Mouse (Mus musculus) spleen, embryonic (tissue): ENCODE results near the gene Olfr890.
"Not testable (repeated sequence)": the region's sequence is repeated elsewhere in the genome, so short reads cannot be mapped to it uniquely, and the experiment has no call there.

Experiments
- CTCF ChIA-PET: fragments of 350-600 bp; sonication (Branson Sonifier 250); formaldehyde crosslinking; loops from one replicate; lab custom pipeline; 2022; lab: Charles Lee

Gene Olfr890

DNA sequence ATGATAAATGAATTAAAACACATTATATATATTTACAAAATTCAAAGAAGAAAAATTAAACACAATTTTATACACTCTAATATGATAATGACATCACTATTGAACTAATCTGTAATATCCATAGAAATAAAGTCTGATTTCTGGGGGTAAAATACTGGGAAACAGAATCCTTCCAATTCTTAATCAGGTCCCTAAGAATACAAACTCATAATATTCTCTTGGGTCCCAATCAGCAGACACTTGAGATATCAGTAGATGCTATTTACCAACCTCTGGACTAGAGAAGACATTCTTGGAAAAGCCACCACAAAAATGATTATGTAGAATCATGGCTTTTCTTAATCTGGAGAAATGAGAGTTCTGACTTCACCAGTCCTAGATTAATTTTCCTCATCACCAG is at the start of gene Olfr890:
Gene Olfr890, plus strand, starts transcription at position 301 of the 400 bp plus-strand sequence.
- CTCF ChIA-PET: no interaction called here

GRCm38 (mm10) chr9:38107828-38108227 is 34.5 kb upstream of the Olfr890 start, which contains the start of gene Olfr888:
Gene Olfr888, plus strand, starts transcription at chr9:38108128.
- CTCF ChIA-PET: no interaction called here

DNA sequence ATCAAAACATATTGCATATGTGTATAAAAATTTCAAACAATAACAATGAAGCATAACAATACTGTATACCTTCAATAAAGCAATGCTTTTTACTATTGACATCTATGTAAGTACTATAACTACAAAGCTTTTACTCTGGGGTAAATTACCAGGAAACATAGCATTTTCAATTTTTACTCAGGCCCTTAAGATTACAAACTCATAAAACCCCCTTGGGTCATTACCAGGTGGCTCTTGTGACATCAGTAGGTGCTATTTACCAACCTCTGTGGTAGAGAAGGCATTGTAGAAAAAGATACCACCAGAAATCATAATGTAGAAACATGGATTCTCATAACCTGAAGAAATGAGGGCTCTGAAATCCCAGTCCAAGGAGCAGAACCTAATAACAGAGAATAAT is 27.4 kb upstream of the Olfr890 start, which contains the start of gene Olfr889:
Gene Olfr889, plus strand, starts transcription at position 301 of the 400 bp plus-strand sequence.
- CTCF ChIA-PET: no interaction called here

- CTCF ChIA-PET: not testable (repeated sequence)
Measured at GRCm38 (mm10) chr9:38168341-38168740, 26.0 kb downstream of the Olfr890 start.

DNA sequence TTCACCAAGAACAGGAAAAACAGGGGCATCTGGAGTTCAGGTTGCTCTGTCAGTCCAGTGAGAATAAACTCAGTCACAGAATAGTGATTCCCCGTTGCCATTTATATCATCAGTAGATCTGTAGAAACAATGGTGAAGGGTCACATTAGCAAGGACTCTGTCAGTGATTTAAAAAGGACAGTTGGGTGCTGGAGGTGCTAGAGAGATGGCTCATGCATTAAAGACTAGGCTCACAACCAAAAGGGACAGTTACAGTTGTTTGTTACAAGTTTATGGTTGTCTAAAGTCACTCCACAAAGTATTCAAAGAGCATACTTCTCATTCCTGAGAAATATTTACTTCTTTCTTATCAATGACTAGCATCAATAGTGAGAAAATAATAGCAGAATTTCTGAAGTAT is 38.4 kb downstream of the Olfr890 start, which contains the start of gene Olfr891:
Gene Olfr891, minus strand, starts transcription at position 101 of the 400 bp plus-strand sequence.
- CTCF ChIA-PET: no interaction called here
